9 mouse cellular contexts compared by ENCODE assay signal in genomic region chr7:139251881-139252301, GRCm38 (mm10). TPM values are rescaled to one million over a fixed set of nuclear protein-coding genes. Genes with fewer than 3 reads are reported as not detected.
A peak's percentile ranks its signal among the peaks of the same experiment; 100 is the strongest.
DNase-seq lines count a peak whose midpoint lies in the region; ATAC-seq lines count a peak whose summit lies in the region.
"Had no signal": no experiment of that assay in that cellular context is flagged by ENCODE, and none has a peak within 500 bp of the region (broad histone marks: within the 10 kb centered on the region; RNA-seq: fewer than 3 reads in every experiment).

No protein-coding gene starts in this region.

- no peak overlapping the region for H3K4me2 ChIP-seq in heart, embryonic 11.5 days
- H3K4me2 ChIP-seq in kidney, embryonic 15.5 days, result no peak overlapping the region

- no peak overlapping the region for H3K4me3 ChIP-seq in heart, embryonic 11.5 days (ENCODE audit: low read depth, low read length)
- no peak overlapping the region for H3K4me3 ChIP-seq in kidney, embryonic 15.5 days (replicated peaks)

- WGBS in heart, embryonic 11.5 days (ENCODE audit: insufficient replicate concordance), result 55% methylated on average over 5 of the region's 5 CpGs
- WGBS in kidney, embryonic 15.5 days, result 63% methylated on average over 5 of the region's 5 CpGs

- H3K4me1 ChIP-seq in heart, embryonic 11.5 days (ENCODE audit: control insufficient read depth, insufficient read depth, low read length), result peaks cover 59% of the 10 kb centered on the region
- peaks cover 66% of the 10 kb centered on the region for H3K4me1 ChIP-seq in kidney, embryonic 15.5 days

- ATAC-seq in heart, embryonic 11.5 days (replicated peaks; ENCODE audit: insufficient number of reproducible peaks, low FRiP score, low TSS enrichment), result 0 out of 2 replicates have a peak, but pooled peaks have one; percentile 33
- no peak for ATAC-seq in kidney, embryonic 15.5 days (replicated peaks; ENCODE audit: low FRiP score)
- no peak for ATAC-seq in inflammation-experienced regulatory T-cells, adult 6 months

- peak overlapping the region; percentile 40; the same call in 1 of the 2 replicates for H3K9ac ChIP-seq in heart, embryonic 11.5 days (ENCODE audit: low read depth, low read length)
- no peak overlapping the region for H3K9ac ChIP-seq in kidney, embryonic 15.5 days

- no peaks in the 10 kb centered on the region for H3K27me3 ChIP-seq in heart, embryonic 11.5 days (ENCODE audit: control insufficient read depth, insufficient read depth, low read length)
- H3K27me3 ChIP-seq in kidney, embryonic 15.5 days, result no peaks in the 10 kb centered on the region

- peak overlapping the region; percentile 74 for H3K27ac ChIP-seq in heart, embryonic 11.5 days (ENCODE audit: low read depth, low read length)
- H3K27ac ChIP-seq in kidney, embryonic 15.5 days, result peak overlapping the region; percentile 74

- peak; percentile 37 for DNase-seq in layer of hippocampus, adult 9-11 months
- DNase-seq in layer of hippocampus, adult 9-10 months (ENCODE audit: low spot score), result no peak
- peak; percentile 48 to 54 for DNase-seq in adrenal gland, adult 18-20 months (ENCODE audit: low spot score in 2 of 2)
- peak; percentile 68 for DNase-seq in ovary, postnatal 36 days (ENCODE audit: low spot score)
- no peak for DNase-seq in embryo, embryonic 10 days (ENCODE audit: low spot score)

- peaks cover 5% of the 10 kb centered on the region; the same call in 1 of the 2 replicates for H3K36me3 ChIP-seq in heart, embryonic 11.5 days (ENCODE audit: control insufficient read depth, insufficient read depth, low read length)
- peaks cover 24% of the 10 kb centered on the region for H3K36me3 ChIP-seq in kidney, embryonic 15.5 days

- H3K9me3 ChIP-seq in heart, embryonic 11.5 days (replicated peaks; ENCODE audit: control insufficient read depth, low read length), result no peaks in the 10 kb centered on the region
- no peaks in the 10 kb centered on the region for H3K9me3 ChIP-seq in kidney, embryonic 15.5 days (replicated peaks)

RNA-seq across cellular contexts. Expression of gene Pwwp2b, which starts 3.6 kb away (rescaled TPM):
- 10 to 100 TPM; 11.7 to 12.3 TPM for total RNA-seq in adrenal gland, adult 18-20 months (2021)
- polyA plus RNA-seq in heart, embryonic 11.5 days (2014; fragmentation: Nextera tagmentation; extraction: Ambion mirVana), result 8.4 TPM in 2 replicates
- polyA plus RNA-seq in kidney, embryonic 15.5 days (2015; fragmentation: Nextera tagmentation; extraction: Ambion mirVana), result 8.1 and 8.7 TPM in 2 replicates
- polyA plus RNA-seq in inflammation-experienced regulatory T-cells, adult 6 months (2017; shearing (Covaris generic)), result 1 to 10 TPM; 1.9 to 3.4 (median 2.1) TPM

RNA-seq across cellular contexts. Expression of gene Stk32c, which starts 38.8 kb away (rescaled TPM):
- total RNA-seq in adrenal gland, adult 18-20 months (2021), result 1 to 10 TPM; 3.2 to 4.3 TPM
- not detected in 2 replicates for polyA plus RNA-seq in heart, embryonic 11.5 days (2014; fragmentation: Nextera tagmentation; extraction: Ambion mirVana)
- 0.14 and 0.16 TPM in 2 replicates for polyA plus RNA-seq in kidney, embryonic 15.5 days (2015; fragmentation: Nextera tagmentation; extraction: Ambion mirVana)
- 1 to 10 TPM in 1 of 3 experiments, under 1 TPM in 1, not detected in 1; 0.91 to 3.4 TPM for polyA plus RNA-seq in inflammation-experienced regulatory T-cells, adult 6 months (2017; shearing (Covaris generic))
- total RNA-seq: MEL had no signal

RNA-seq across cellular contexts. Expression of gene Lrrc27, which starts 39.1 kb away (rescaled TPM):
- total RNA-seq in adrenal gland, adult 18-20 months (2021), result 10 to 100 TPM in 1 of 2 experiments, 1 to 10 TPM in 1; 8.1 to 14.7 TPM
- 4.9 and 6.2 TPM in 2 replicates for polyA plus RNA-seq in heart, embryonic 11.5 days (2014; fragmentation: Nextera tagmentation; extraction: Ambion mirVana)
- 2.9 and 3.0 TPM in 2 replicates for polyA plus RNA-seq in kidney, embryonic 15.5 days (2015; fragmentation: Nextera tagmentation; extraction: Ambion mirVana)
- polyA plus RNA-seq in inflammation-experienced regulatory T-cells, adult 6 months (2017; shearing (Covaris generic)), result 1 to 10 TPM in 2 of 3 experiments, under 1 TPM in 1; 0.77 to 4.3 (median 3.2) TPM

Comparison
In these comparisons a context has a peak if more than half of its experiments do, and no peak if none do; other contexts are left out.
1. DNase-seq: peak in layer of hippocampus, adult 9-11 months (single experiment), adrenal gland, adult 18-20 months (2 of 2) and ovary, postnatal 36 days (single experiment); none in layer of hippocampus, adult 9-10 months (single experiment) and embryo, embryonic 10 days (single experiment).